Mouse (Mus musculus) C2C12 (cell line): ENCODE results near the gene Ttn. TPM values are rescaled to one million over a fixed set of nuclear protein-coding genes. Genes with fewer than 3 reads are reported as not detected.
"Not testable (repeated sequence)": the region's sequence is repeated elsewhere in the genome, so short reads cannot be mapped to it uniquely, and the experiment has no call there.

Source experiments
- H3K27me3 ChIP-seq: one replicate; pipeline ENCODE4 v1.6.1; 2011; ENCODE audit not compliant: control insufficient read depth, insufficient read depth, insufficient read length
- H3K36me3 ChIP-seq: one replicate; pipeline ENCODE4 v1.6.1; 2011; ENCODE audit not compliant: control insufficient read depth, insufficient read depth
- H3K4me3 ChIP-seq: one replicate; pipeline ENCODE4 v1.5.1; 2011; ENCODE audit warnings: mild to moderate bottlenecking, control low read depth; ENCODE audit not compliant: poor library complexity, insufficient read depth, severe bottlenecking
- H3K79me2 ChIP-seq: one replicate; pipeline ENCODE4 v1.6.1; 2011; ENCODE audit not compliant: control insufficient read depth, insufficient read depth
- H3K79me3 ChIP-seq: one replicate; pipeline ENCODE4 v1.6.1; 2011; ENCODE audit warnings: low read depth, control low read depth
- H3ac ChIP-seq: one replicate; pipeline ENCODE3; 2011; ENCODE audit warnings: low read depth; ENCODE audit not compliant: control insufficient read depth, insufficient read length
- CEBPB ChIP-seq: IDR thresholded peaks from one replicate; pipeline ENCODE4 v1.6.1; 2011; ENCODE audit warnings: low read depth, mild to moderate bottlenecking, control low read depth, moderate library complexity
- CTCF ChIP-seq: IDR thresholded peaks from one replicate; pipeline ENCODE4 v1.5.1; 2011; ENCODE audit not compliant: control insufficient read depth, insufficient read depth, insufficient read length
- FOSL1 ChIP-seq: IDR thresholded peaks from one replicate; pipeline ENCODE4 v1.8.0; 2011; ENCODE audit warnings: mild to moderate bottlenecking, low read length; ENCODE audit not compliant: poor library complexity, insufficient read depth, severe bottlenecking
- MAX ChIP-seq: IDR thresholded peaks from one replicate; pipeline ENCODE4 v1.6.1; 2011; ENCODE audit warnings: mild to moderate bottlenecking, control low read depth
- MYOD1 ChIP-seq: IDR thresholded peaks from one replicate; pipeline ENCODE4 v1.6.1; 2011; ENCODE audit warnings: low read depth; ENCODE audit not compliant: control insufficient read depth, insufficient read length
- MYOG ChIP-seq: IDR thresholded peaks from one replicate; pipeline ENCODE4 v1.6.1; 2011; ENCODE audit not compliant: control insufficient read depth, insufficient read length; ENCODE audit errors: extremely low read depth
- USF1 ChIP-seq: IDR thresholded peaks from one replicate; pipeline ENCODE4 v1.6.1; 2011; ENCODE audit warnings: low read depth, mild to moderate bottlenecking, control low read depth, moderate library complexity
- long read RNA-seq, 2 experiments: library from polyadenylated mRNA; unstranded; transcript quantifications; one replicate each; pipeline ENCODE4 v2.0.0; 2019 to 2020
- polyA plus RNA-seq: library from polyadenylated mRNA; unstranded; fragments of >200 nt; fragmentation: generic; extraction: Trizol; gene quantifications from one replicate; pipeline ENCODE4 v1.2.1, GENCODE M21; 2012; ENCODE audit warnings: missing spikeins

Gene Ttn
- polyA plus RNA-seq = 0.43 TPM
- long read RNA-seq, experiment 1, partial matches to known transcripts = 2 of 5 reads
- long read RNA-seq, experiment 1, other reads (novel, unspliced or antisense) = 3 of 5 reads
- long read RNA-seq, experiment 2 = 0 reads

DNA sequence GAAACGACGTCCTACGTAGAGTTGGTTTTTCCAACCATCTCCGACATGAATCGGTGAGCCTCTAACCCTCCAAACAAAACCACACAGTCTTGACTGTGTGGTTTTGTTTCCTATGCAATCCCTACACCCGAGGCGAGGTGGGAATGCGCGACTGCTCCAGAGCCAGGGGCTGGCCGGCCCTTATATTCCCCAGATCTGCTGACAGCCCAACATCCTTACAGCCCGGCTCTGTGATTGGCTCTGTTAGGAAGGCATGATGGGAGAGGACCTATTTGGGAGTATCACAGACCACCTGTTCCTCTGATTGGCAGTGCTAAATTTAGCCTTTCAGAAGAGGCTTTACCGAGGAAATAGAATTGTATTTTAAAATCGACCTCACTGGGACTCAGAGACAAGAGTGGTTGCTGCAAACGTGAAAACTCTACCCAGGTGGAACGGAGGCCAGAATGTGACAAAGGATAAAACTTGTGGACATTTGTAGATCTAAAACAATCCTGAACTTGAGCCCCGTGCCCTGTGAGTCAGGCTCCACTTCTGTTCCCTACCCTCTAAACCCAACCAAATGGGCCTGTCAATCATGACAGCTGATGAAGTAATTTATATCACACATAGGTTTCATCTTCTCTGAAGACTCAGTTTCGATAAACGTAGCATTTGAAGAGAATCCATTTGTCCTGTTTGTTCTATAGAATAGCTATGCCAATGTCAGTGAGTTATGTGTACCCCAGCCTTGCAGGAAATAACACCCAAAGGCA lies at the start of gene Ttn:
Ttn (minus strand) TSS at position 157 of the 755 bp plus-strand sequence.
- Histone ChIP-seq H3ac (no peak within 1 kb of the TSS), H3K79me3 (no peaks in the 10 kb centered on the region), H3K27me3 (no peaks in the 10 kb centered on the region), H3K4me3 (no peak within 1 kb of the TSS), H3K36me3 (no peaks in the 10 kb centered on the region), H3K79me2 (no peaks in the 10 kb centered on the region)
- peak; percentile 65 for TF ChIP-seq MYOD1
- TF ChIP-seq CTCF = no peak

DNA sequence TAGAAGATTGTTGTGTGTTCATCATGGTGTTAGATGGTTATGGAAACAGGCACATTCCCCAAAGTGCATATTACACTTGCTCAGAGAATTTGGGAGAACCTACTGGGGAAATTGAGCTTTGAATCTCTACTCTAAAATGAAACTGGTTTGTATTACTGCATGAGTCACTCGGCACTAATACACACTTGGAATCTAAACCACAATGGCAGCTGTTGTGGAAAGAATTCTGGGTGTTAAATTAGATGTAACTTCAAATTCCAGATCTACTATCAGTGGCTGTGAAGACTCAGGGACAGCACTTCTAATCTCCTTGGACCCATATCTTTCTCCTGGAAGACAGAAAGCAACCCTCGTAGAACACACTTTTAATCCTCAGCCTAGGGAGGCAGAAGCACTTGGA lies 38.3 kb upstream of the Ttn start:
- Histone ChIP-seq H3ac (no peak overlapping the region), H3K79me2 (no peaks in the 10 kb centered on the region), H3K27me3 (no peaks in the 10 kb centered on the region), H3K79me3 (no peaks in the 10 kb centered on the region), H3K4me3 (no peak overlapping the region), H3K36me3 (no peaks in the 10 kb centered on the region)
- TF ChIP-seq MAX (no peak), MYOD1 (peak; percentile 85), CTCF (no peak), FOSL1 (no peak), MYOG (no peak)

DNA sequence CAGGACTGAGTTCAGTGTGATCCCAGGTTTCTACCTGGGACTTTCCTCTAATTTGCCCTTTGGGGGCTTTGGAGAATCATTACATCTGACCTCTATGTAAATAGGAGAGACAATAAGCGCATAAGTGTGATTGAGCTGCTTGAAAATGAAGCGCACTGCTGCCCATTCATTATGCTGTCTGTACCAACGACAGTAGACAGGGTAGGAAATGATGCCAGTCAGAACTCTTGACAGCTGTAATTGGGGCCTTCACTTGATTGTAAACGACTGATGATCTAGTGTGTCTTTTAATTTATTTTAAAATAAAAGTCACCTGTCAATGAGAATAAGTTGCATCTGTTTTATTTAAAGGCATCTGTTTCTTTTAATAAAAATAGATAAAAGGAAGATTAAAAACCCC lies 35.4 kb upstream of the Ttn start:
- TF ChIP-seq FOSL1 (no peak), MYOG (no peak), CTCF (no peak), MYOD1 (no peak), USF1 (no peak), MAX (no peak), CEBPB (no peak)
- Histone ChIP-seq H3ac (no peak overlapping the region), H3K36me3 (no peaks in the 10 kb centered on the region), H3K27me3 (no peaks in the 10 kb centered on the region), H3K79me2 (no peaks in the 10 kb centered on the region), H3K79me3 (no peaks in the 10 kb centered on the region), H3K4me3 (no peak overlapping the region)

- not testable (repeated sequence) for H3K79me3 ChIP-seq, H3K4me3 ChIP-seq, H3K36me3 ChIP-seq, H3ac ChIP-seq, H3K79me2 ChIP-seq, H3K27me3 ChIP-seq
These were observed 31.1 kb upstream of the Ttn start for GRCm38 (mm10) chr2:77013449-77013848.

DNA sequence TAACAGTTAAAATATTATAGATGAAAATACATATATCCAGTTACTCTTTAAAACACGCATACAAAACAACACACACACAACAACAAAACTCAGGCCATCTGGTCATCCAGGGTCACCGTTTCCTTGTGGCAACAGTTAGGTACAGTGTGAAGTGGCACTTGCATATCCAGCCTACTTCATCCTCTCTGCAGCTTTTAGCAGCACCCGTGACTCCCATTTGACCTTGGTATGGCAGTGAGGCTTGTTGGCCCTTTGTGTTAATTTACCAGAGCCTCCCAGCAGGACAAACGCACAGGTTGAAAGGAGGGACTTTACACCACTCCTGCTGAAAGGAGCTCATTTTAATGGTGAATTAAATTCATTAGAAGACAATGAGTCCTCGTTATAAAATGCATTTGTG lies 29.6 kb upstream of the Ttn start:
- Histone ChIP-seq H3K79me2 (no peaks in the 10 kb centered on the region), H3K27me3 (no peaks in the 10 kb centered on the region), H3K79me3 (no peaks in the 10 kb centered on the region), H3ac (no peak overlapping the region), H3K4me3 (no peak overlapping the region), H3K36me3 (no peaks in the 10 kb centered on the region)
- TF ChIP-seq MYOG = no peak
- TF ChIP-seq CEBPB = no peak
- no peak for TF ChIP-seq USF1
- no peak for TF ChIP-seq FOSL1
- no peak for TF ChIP-seq CTCF
- TF ChIP-seq MAX = no peak
- no peak for TF ChIP-seq MYOD1

DNA sequence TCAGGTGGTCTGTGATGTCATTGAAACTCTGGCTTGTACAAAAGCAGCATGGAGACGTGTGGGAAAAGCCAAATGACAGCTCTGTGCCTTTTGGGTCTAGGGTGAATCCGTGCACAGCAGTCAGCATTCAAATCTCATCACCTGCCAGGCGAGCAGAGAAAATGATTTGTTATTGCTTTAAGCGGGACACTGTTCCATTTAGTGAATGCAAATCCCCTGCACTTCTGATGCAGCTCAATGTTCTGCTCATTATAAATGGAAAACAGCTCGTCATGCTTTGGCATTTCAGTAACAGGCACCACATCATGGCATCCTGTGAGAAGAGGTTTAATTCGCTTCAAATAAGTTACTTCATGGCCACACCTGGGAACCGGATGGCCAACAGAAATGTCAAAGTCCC lies 24.7 kb upstream of the Ttn start:
- H3K79me2 ChIP-seq = no peaks in the 10 kb centered on the region
- H3K79me3 ChIP-seq = no peaks in the 10 kb centered on the region
- no peaks in the 10 kb centered on the region for H3K27me3 ChIP-seq
- no peaks in the 10 kb centered on the region for H3K36me3 ChIP-seq
- H3K4me3 ChIP-seq = no peak overlapping the region
- TF ChIP-seq USF1 = no peak
- TF ChIP-seq MYOD1 = no peak
- no peak for TF ChIP-seq CEBPB
- no peak for TF ChIP-seq MYOG
- TF ChIP-seq FOSL1 = no peak
- TF ChIP-seq MAX = no peak
- no peak for TF ChIP-seq CTCF
- H3ac ChIP-seq = no peak overlapping the region
